Mouse (Mus musculus) brain, embryonic 14.5 days (tissue): ENCODE results near the gene Cep95.

Experiments used
- CTCF ChIP-seq: fragments of 200-500 bp; IDR thresholded peaks from 2 replicates; pipeline ENCODE4 v1.5.1; 2012; ENCODE audit warnings: inconsistent platforms, mild to moderate bottlenecking, moderate library complexity, borderline replicate concordance; ENCODE audit not compliant: insufficient read depth, insufficient read length; ENCODE audit errors: extremely low read depth
- POLR2A ChIP-seq: fragments of 200-500 bp; IDR thresholded peaks from 2 replicates; pipeline ENCODE4 v1.6.1; 2012; ENCODE audit warnings: mild to moderate bottlenecking, inconsistent platforms, borderline replicate concordance; ENCODE audit not compliant: poor library complexity, insufficient read depth, insufficient read length, severe bottlenecking; ENCODE audit errors: extremely low read depth

DNA sequence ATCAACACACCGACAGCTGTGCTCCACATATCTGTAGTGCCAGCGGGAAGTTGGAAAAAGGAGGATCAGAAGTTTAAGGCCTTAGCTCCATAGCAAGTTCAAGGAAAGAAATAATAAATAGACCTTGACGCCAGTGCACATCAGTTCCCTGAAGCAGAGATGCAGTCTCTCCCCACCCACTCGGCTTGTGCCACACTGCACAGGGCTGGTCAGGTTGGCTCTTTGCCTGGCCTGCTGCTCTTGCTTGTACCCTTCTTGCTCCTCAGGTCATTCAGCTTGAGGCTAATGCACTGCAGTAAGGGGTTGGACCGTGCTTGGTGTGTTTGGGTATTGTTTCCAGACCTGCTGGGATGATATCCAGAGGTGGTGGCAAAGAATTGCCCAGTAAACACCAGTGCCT, 28.5 kb upstream of the Cep95 start:
- TF ChIP-seq CTCF (no peak), POLR2A (no peak)
